ENCODE assay signal across 28 mouse cellular contexts in genomic region chr2:169805545-169805944, GRCm38 (mm10).
A peak's percentile ranks its signal among the peaks of the same experiment; 100 is the strongest.
DNase-seq lines count a peak whose midpoint lies in the region; ATAC-seq and TF ChIP-seq lines count a peak whose summit lies in the region.
"Had no signal": no experiment of that assay in that cellular context is flagged by ENCODE, and none has a peak within 500 bp of the region (broad histone marks: within the 10 kb centered on the region; RNA-seq: fewer than 3 reads in every experiment).

No protein-coding gene starts in this region.

- no peaks in the 10 kb centered on the region for H3K4me1 ChIP-seq in kidney, postnatal 0 days (replicated peaks; ENCODE audit: insufficient read depth, low read length)
- H3K4me1 ChIP-seq in kidney, embryonic 15.5 days = 0 out of 2 replicates have a peak, but pooled peaks cover 2% of the 10 kb centered on the region
- peaks cover 23% of the 10 kb centered on the region for H3K4me1 ChIP-seq in neural tube, embryonic 13.5 days (replicated peaks)
- H3K4me1 ChIP-seq in neural tube, embryonic 15.5 days = peaks cover 10% of the 10 kb centered on the region; the same call in 1 of the 2 replicates
- H3K4me1 ChIP-seq in forebrain, embryonic 16.5 days (replicated peaks; ENCODE audit: control insufficient read depth, insufficient read depth, low read length) = no peaks in the 10 kb centered on the region
- H3K4me1 ChIP-seq: embryonic facial prominence, embryonic 15.5 days; forebrain, embryonic 12.5 days had no signal

- H3K9me3 ChIP-seq in kidney, postnatal 0 days (replicated peaks; ENCODE audit: low read length) = no peaks in the 10 kb centered on the region
- H3K9me3 ChIP-seq in kidney, embryonic 15.5 days (replicated peaks) = no peaks in the 10 kb centered on the region
- H3K9me3 ChIP-seq in neural tube, embryonic 13.5 days = no peaks in the 10 kb centered on the region
- H3K9me3 ChIP-seq in neural tube, embryonic 15.5 days (replicated peaks) = no peaks in the 10 kb centered on the region
- H3K9me3 ChIP-seq in forebrain, embryonic 16.5 days (ENCODE audit: control insufficient read depth, low read length) = no peaks in the 10 kb centered on the region
- H3K9me3 ChIP-seq: embryonic facial prominence, embryonic 13.5 days; embryonic facial prominence, embryonic 15.5 days; forebrain, embryonic 10.5 days; forebrain, embryonic 12.5 days had no signal

- DNase-seq in kidney, postnatal 0 days (ENCODE audit: low spot score) = peak; percentile 40
- peak; percentile 28 for DNase-seq in R1 (ENCODE audit: low read depth, low spot score)
- DNase-seq: adrenal gland, adult 2 months; adrenal gland, postnatal 10 days; adrenal gland, postnatal 25 days; B cell, adult 2 months; cerebellum, adult 11 months; cerebellum, adult 18-20 months; cerebellum, adult 8-10 months; cerebellum, adult 9-11 months; cerebellum, postnatal 14 days; cerebellum, postnatal 36 days; embryo, embryonic 11 days; forebrain, postnatal 0 days had no signal

- no peak for TF ChIP-seq CTCF in kidney, postnatal 0 days (IDR thresholded peaks at IDR 0.05; ENCODE audit: low read depth)

- no peak overlapping the region for H3K4me3 ChIP-seq in kidney, postnatal 0 days (replicated peaks; ENCODE audit: low read depth, low read length)
- H3K4me3 ChIP-seq in kidney, embryonic 15.5 days (replicated peaks) = no peak overlapping the region
- no peak overlapping the region for H3K4me3 ChIP-seq in neural tube, embryonic 13.5 days
- H3K4me3 ChIP-seq in neural tube, embryonic 15.5 days (replicated peaks) = no peak overlapping the region
- H3K4me3 ChIP-seq in forebrain, embryonic 16.5 days (replicated peaks; ENCODE audit: low read length) = no peak overlapping the region
- H3K4me3 ChIP-seq: embryonic facial prominence, embryonic 13.5 days; embryonic facial prominence, embryonic 15.5 days; erythroblast, embryonic 14.5 days; forebrain, embryonic 10.5 days; forebrain, embryonic 12.5 days had no signal

- H3K9ac ChIP-seq in kidney, postnatal 0 days (ENCODE audit: low read depth, low read length) = no peak overlapping the region
- H3K9ac ChIP-seq in kidney, embryonic 15.5 days = no peak overlapping the region
- H3K9ac ChIP-seq in neural tube, embryonic 13.5 days = no peak overlapping the region
- H3K9ac ChIP-seq in neural tube, embryonic 15.5 days (replicated peaks) = no peak overlapping the region
- H3K9ac ChIP-seq in forebrain, embryonic 16.5 days (replicated peaks; ENCODE audit: low read depth, low read length) = no peak overlapping the region
- H3K9ac ChIP-seq: embryonic facial prominence, embryonic 13.5 days; embryonic facial prominence, embryonic 15.5 days; forebrain, embryonic 12.5 days; forebrain, postnatal 0 days had no signal

- H3K4me2 ChIP-seq in kidney, postnatal 0 days (ENCODE audit: low read length) = peak overlapping the region; percentile 30; the same call in 1 of the 2 replicates
- H3K4me2 ChIP-seq in kidney, embryonic 15.5 days = no peak overlapping the region
- no peak overlapping the region for H3K4me2 ChIP-seq in neural tube, embryonic 13.5 days
- H3K4me2 ChIP-seq in neural tube, embryonic 15.5 days = no peak overlapping the region
- no peak overlapping the region for H3K4me2 ChIP-seq in forebrain, embryonic 16.5 days (ENCODE audit: low read length)
- H3K4me2 ChIP-seq: embryonic facial prominence, embryonic 13.5 days; embryonic facial prominence, embryonic 15.5 days; forebrain, embryonic 12.5 days had no signal

- ATAC-seq in kidney, postnatal 0 days (replicated peaks; ENCODE audit: low FRiP score, low read depth) = no peak
- ATAC-seq in kidney, embryonic 15.5 days (replicated peaks; ENCODE audit: low FRiP score) = no peak
- ATAC-seq in neural tube, embryonic 13.5 days (ENCODE audit: low read depth) = no peak
- no peak for ATAC-seq in neural tube, embryonic 15.5 days (ENCODE audit: low FRiP score)
- no peak for ATAC-seq in forebrain, embryonic 16.5 days
- ATAC-seq: CD4-positive, CD25-positive, alpha-beta regulatory T cell, adult 4 months; forebrain, embryonic 14.5 days; forebrain, postnatal 0 days; Patski had no signal

- H3K36me3 ChIP-seq in kidney, postnatal 0 days (ENCODE audit: insufficient read depth, low read length) = no peaks in the 10 kb centered on the region
- H3K36me3 ChIP-seq in kidney, embryonic 15.5 days = peaks cover 6% of the 10 kb centered on the region; the same call in 1 of the 2 replicates
- H3K36me3 ChIP-seq in neural tube, embryonic 13.5 days = 0 out of 2 replicates have a peak, but pooled peaks cover 2% of the 10 kb centered on the region
- H3K36me3 ChIP-seq in neural tube, embryonic 15.5 days = no peaks in the 10 kb centered on the region
- H3K36me3 ChIP-seq in forebrain, embryonic 16.5 days (ENCODE audit: control insufficient read depth, insufficient read depth) = no peaks in the 10 kb centered on the region
- H3K36me3 ChIP-seq: embryonic facial prominence, embryonic 13.5 days; embryonic facial prominence, embryonic 15.5 days; forebrain, embryonic 10.5 days; forebrain, embryonic 12.5 days; G1E had no signal

- no peaks in the 10 kb centered on the region for H3K27me3 ChIP-seq in kidney, postnatal 0 days (ENCODE audit: insufficient read depth, low read length)
- H3K27me3 ChIP-seq in kidney, embryonic 15.5 days = no peaks in the 10 kb centered on the region
- H3K27me3 ChIP-seq in neural tube, embryonic 13.5 days = no peaks in the 10 kb centered on the region
- H3K27me3 ChIP-seq in neural tube, embryonic 15.5 days (replicated peaks) = no peaks in the 10 kb centered on the region
- no peaks in the 10 kb centered on the region for H3K27me3 ChIP-seq in forebrain, embryonic 16.5 days (replicated peaks; ENCODE audit: control insufficient read depth, insufficient read depth, low read length)
- H3K27me3 ChIP-seq: CH12.LX; embryonic facial prominence, embryonic 13.5 days; embryonic facial prominence, embryonic 15.5 days; Patski had no signal

- 60% methylated on average over 12 of the region's 12 CpGs for WGBS in kidney, postnatal 0 days
- 65% methylated on average over 12 of the region's 12 CpGs for WGBS in kidney, embryonic 15.5 days
- WGBS in neural tube, embryonic 13.5 days = 86% methylated on average over 12 of the region's 12 CpGs
- 86% methylated on average over 12 of the region's 12 CpGs for WGBS in neural tube, embryonic 15.5 days
- 92% methylated on average over 12 of the region's 12 CpGs for WGBS in forebrain, embryonic 16.5 days

- H3K27ac ChIP-seq in kidney, postnatal 0 days = no peak overlapping the region
- no peak overlapping the region for H3K27ac ChIP-seq in kidney, embryonic 15.5 days
- H3K27ac ChIP-seq in neural tube, embryonic 13.5 days (replicated peaks) = 0 out of 2 replicates have a peak overlapping the region, but pooled peaks have one; percentile 13
- H3K27ac ChIP-seq in neural tube, embryonic 15.5 days (replicated peaks) = no peak overlapping the region
- no peak overlapping the region for H3K27ac ChIP-seq in forebrain, embryonic 16.5 days (ENCODE audit: low read length)
- H3K27ac ChIP-seq: embryonic facial prominence, embryonic 13.5 days; embryonic facial prominence, embryonic 15.5 days; forebrain, embryonic 10.5 days; forebrain, embryonic 12.5 days had no signal
